Mouse (Mus musculus) CD4-positive, CD25-positive, alpha-beta regulatory T cell, adult 2 months (primary cell): Measurements from ENCODE around the gene Grid2.

Experiments used
- DNase-seq: peaks from one replicate; pipeline ENCODE4 v3.0.0-alpha.2; 2012; ENCODE audit warnings: low read depth, low spot score

The Grid2 gene

DNA sequence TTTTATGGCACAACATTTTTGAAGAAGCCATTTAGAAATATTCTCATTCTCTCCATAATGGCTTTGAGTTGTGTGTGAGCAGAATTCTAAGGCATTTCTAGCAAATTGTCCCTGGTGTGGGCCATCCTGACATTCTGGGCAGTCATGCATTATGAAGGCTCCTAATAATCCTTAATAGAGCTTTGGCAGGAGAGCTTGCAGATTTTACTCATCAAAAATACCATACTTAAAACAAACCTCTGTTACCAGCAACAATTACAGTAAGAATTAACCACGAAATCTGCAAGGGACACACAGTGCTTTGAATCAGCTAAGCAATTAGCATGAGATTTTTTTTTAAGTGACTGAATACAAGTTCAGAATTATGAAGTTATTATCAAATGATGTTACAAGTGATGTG is 1053.0 kb downstream of the Grid2 start:
- DNase-seq = no peak

- DNase-seq = no peak
Measured at GRCm38 (mm10) chr6:64313132-64313531, 1057.5 kb downstream of the Grid2 start.

- DNase-seq = no peak
Measured at GRCm38 (mm10) chr6:64326936-64327335, 1071.3 kb downstream of the Grid2 start.

DNA sequence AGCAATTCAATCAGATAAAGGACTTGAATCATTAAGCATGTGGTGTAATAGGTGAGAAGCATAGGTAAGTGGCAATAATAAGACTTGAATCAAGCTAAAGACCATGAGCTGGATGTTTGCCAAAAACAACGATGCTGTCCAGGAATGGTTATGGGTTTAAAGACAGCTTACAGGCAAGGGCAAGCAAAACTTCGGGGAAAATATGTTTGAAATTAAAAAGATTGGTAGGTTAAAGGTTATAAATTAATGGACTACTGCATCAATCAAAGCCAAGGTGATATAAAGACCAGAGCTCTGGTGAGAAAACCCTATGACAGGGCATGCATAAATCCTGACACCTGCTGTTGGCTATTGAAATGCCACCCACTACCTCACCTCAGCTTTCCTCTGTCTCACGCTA is 1072.2 kb downstream of the Grid2 start:
- DNase-seq = no peak

DNA sequence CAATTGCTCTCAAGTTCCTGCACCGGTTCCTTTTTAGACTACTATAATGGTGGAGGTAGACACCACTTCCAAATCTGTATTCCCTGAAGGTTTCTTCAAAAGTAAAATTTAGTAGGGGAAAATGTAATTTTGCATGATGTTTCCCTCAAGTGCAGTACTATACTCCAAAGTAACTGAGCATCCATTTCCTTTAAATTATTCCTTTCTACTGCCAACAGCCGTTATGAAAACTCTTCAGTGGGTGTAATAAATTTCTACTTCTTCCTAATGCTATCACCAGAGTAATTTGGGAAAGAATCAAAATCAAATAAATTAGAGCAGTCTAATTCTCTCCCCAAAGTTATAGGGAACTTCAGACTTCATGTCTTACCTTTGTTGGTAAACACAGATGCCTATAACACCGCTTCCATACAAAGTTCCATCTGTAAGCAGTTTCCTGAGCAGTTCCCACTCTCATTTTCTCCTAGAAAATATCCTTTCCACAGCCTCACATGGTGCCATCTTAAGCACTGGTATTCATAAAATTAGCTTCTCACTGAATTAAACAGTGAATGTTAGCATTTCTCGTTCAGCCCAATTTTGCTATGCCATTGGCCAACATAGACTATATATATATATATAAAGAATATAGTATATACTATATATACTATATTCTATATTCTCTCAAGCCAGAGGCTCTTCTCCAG is 1142.9 kb downstream of the Grid2 start:
- DNase-seq = no peak

DNA sequence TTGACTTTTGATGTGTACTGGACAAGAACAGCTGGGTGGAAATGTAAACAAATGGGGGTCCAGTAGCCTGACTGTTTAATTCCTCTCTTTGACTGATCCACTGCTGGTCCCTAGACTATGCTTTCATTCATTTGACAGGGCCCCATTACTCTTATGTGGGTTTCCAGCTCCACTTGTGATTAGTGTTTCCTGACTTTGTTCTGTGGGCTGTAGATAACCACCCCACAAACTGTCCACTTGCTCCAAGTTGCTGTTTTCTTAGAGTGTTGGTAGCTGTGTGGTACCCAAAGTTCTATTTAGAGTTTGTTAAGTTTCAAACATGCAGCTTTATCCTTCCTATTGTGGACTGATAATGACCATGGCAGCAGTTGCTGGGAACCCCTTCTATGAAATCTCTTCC is 1172.0 kb downstream of the Grid2 start:
- no peak for DNase-seq

DNA sequence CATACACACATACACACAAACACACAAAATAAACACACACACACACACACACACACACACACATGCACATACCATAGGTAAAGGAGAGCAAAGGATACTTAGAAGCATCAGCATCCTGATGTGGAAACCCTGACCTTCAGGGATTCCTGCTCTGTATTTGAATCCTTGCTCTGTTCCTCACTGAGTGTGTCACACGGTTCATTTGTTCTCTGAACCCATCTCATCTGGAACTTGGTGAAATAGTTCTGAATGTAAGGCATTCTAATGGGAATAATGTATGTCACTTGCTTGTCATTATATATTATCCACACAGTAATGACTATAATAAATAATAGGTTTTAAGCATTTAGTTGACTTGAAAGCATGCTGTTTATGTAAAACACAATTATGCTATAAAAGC is 1173.2 kb downstream of the Grid2 start:
- DNase-seq = no peak

- DNase-seq = no peak
Measured at GRCm38 (mm10) chr6:64448127-64448526, 1192.5 kb downstream of the Grid2 start.

- no peak for DNase-seq
Measured at GRCm38 (mm10) chr6:64448864-64449355, 1193.2 kb downstream of the Grid2 start.

- DNase-seq = no peak
Measured at GRCm38 (mm10) chr6:64450770-64451169, 1195.1 kb downstream of the Grid2 start.

DNA sequence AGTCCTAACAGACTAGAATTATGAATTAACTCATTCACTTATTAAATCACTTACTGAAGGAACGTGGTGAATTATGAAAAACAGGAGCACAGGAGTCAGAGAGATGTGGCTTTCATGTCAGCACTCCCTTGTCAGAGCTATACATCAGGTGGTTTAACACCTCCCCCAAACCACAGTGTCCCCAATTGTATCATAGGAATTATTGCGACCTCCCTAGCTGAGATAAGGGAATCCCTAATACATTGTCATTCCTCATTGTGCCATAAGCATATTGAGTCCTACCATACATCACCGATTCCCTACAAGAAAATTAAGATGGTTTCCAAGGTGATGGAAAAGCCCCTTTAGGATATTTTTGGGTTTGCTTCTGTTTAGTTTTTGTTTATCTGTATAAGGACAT is 1224.2 kb downstream of the Grid2 start:
- DNase-seq = no peak

DNA sequence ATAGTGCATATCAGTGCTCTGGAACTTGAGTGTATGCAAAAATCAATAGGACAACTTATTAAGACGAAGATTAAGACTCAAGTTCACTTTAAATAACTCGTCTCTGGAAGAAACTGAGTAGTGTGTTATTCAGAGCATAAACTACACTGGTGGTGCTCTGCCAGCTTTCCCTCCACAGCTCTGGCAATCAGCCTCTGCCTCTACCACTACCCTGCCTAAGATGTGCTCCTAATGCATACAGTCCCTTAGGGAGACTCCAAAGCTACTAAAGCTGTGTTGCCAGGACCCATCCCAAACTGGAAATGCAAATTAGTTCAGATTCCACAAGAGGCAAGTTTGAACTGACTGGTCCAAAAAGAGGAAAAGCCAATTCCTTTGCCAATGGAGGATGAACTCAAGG is 1224.9 kb downstream of the Grid2 start:
- DNase-seq = no peak

DNA sequence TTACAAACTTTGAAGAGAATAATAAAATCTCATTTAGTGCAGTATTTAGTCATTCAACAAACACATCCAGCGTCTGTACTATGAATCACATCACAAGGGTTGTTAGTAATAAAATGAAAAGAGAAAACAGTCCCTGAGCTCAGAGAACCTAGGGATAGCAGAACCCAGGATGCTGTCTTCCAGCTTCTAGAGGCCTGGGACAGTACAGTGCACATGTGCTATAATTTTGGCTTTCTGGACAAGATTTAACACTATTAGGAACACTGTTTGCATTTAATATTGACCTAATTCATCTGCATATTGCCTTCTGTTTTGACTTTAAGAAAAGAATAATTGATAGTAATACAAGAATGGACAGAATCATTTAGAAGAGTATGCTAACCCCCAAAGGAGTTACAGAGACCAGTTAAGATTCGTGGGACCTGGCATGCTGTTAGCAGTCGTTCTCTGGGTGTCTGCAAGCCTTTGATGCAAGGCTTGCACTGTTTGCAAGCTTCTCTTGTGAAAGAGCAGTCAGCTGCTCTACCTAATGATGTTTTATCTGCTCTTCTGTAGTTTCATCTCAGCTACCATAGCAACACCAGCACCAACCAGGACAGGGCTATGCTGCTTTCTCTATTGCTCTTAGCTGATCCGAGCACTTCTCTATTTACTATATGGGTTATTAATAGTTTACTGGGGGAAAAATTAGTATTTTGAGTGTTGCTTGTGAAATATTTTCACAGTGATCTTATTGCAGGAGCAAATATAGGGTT is 1234.8 kb downstream of the Grid2 start:
- no peak for DNase-seq

- DNase-seq = no peak
Measured at GRCm38 (mm10) chr6:64504394-64504793, 1248.7 kb downstream of the Grid2 start.

- DNase-seq = no peak
Measured at GRCm38 (mm10) chr6:64542168-64542567, 1286.5 kb downstream of the Grid2 start.

DNA sequence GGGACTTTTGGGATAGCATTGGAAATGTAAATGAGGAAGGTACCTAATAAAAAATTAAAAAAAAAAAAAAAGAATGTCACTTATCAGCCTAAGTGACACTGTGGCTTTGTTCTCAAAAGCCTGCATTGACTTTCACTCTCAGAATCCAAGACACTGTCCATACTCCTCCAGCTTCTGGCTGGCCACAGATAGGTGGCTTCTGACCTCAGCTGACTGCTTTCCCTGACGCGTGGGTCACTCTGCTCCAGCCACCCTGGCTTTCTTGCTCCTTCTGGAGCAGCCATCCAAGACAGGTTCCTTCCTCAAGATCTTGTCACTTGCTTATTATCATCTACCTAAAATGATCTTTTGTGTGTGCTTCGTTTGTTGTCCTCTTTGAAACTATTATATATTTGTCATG is 1298.0 kb downstream of the Grid2 start:
- no peak for DNase-seq

DNA sequence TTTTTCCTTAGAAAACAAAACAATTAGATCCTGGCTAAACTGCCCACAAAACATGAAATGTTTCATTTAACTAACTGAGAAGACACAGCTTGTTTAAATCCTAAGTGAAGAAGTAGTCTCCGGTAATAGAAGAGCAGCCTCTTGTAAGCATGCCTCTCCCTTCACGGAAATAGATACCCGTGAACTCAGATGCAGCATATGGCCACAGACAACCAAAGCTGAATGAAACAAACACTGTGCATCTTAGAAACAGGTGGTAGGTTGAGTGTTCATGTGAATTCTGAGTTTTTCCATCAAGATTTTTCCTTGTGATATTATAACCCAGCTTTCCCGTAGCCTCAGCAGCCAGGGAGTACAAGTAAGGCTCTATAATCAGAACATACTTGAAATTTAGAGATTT is 1299.5 kb downstream of the Grid2 start:
- no peak for DNase-seq

GRCm38 (mm10) chr6:64568599-64568998 is 1312.9 kb downstream of the Grid2 start:
- no peak for DNase-seq

- no peak for DNase-seq
Measured at GRCm38 (mm10) chr6:64581338-64581737, 1325.7 kb downstream of the Grid2 start.

DNA sequence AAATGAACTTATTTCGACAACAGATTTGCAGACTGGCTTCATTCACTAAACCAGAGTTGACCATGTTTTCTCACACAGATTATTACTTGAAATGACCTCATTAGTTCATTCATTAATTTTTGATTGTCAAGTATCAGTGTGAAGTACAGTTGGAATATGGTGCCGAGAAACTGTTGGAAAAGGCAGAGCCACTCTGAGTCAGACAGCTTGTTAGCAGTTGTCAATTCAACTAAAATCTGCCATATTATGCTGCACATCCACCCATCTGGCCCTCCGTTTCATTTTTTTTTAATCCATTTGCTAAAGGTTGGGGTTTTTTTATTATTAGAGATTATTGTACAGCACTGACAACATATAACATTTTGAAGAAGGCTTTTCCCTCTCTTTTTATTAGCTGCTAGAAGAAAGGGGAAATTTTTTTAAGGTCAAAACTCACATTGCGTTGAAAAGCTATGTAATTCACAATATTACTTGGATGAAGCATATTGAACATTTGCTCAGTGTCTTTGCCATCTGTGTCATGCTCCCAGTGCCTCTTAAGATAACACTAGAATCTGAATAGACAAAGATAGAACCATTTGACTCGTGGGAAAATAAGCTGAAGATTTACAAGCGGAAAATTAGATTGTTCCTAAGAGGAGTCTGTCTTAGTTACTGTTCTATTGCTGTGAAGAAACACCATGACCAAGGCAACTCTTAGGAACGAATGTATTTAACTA is 1333.0 kb downstream of the Grid2 start:
- no peak for DNase-seq

DNA sequence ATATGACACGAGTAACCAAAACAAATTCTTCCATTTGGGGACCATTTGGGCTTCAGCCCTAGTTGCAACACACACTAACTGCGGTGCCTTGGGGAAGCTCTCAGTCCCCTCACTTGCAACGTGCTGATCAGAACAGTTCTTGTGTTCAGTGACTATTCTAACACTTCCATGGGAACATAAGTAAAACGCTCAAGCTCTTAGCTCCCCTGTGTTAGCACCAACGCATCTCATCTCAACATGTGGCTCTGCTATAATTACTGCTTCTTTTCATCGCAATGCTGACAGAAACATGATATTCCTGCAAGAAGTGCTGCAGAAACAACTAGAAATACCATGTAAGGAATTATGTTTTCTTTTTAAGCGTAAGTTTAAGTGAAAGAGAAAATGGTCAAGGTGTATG is 1340.6 kb downstream of the Grid2 start:
- no peak for DNase-seq

DNA sequence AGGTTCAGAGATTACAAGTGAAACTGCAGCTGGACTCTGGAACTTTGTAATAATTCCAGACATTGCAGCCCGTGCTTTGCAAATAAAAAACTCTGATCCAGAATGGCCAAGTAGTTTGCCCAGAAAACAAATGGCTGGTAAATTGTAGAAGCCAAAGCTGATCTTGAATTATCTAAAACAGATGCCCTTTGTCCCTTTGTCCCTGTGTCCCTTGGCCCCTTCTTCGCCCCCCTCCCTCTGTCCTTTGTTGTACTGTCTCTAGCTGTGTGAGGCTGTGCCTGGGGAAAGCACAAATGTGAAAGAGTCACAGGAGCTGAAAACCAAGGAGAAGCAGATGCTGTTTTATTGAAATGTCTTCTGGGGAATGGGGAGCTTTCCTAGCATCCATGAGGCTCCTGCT is 1341.2 kb downstream of the Grid2 start:
- DNase-seq = no peak

DNA sequence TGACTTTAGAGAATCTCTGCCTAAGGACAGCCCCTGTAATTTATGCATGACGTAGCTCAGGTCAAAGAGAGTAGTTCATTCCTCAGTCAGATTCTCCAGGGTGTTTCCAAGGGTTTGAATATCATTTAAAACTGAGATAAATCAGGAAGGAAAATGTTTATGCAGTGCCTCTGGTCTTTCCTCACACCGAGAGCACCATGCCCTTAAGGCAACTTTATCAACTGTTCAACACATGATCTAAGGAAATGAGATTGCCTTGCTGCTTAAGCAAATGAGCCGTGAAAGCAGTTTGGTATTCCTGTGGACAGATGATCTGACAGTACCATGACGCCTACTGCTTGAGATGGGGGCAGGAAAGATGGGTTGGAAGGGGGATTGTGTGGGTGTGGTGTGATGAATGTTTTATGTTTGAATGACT is 1342.5 kb downstream of the Grid2 start:
- no peak for DNase-seq
